Mouse (Mus musculus) spleen, postnatal 14 days (tissue): ENCODE data around the gene Top1.

Experiments used
- DNase-seq, 2 experiments: peaks; one replicate each; pipeline ENCODE4 v3.0.0; 2021 to 2022; ENCODE audit warnings: low spot score in 2 of 2

Gene Top1

DNA sequence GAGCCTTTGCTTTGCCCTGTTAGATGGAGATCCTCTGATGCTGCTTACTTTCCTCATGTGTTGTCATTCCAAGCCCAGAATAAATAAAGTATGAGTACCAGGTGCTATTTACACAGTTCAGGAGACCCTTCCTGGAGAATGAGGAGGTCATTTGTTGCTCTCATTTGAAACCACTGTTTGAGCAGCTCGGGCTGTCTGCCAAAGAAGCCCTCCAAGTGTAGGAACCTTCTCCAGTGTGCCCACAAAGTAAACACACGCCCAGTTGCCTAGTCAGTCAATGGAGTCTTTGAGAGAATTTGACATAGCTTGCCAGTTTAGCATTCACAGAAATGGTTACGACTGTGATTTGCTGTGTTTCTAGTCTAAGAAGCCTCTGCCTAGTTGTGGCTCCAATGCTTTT is 73.1 kb downstream of the Top1 start:
- DNase-seq, result no peak

DNA sequence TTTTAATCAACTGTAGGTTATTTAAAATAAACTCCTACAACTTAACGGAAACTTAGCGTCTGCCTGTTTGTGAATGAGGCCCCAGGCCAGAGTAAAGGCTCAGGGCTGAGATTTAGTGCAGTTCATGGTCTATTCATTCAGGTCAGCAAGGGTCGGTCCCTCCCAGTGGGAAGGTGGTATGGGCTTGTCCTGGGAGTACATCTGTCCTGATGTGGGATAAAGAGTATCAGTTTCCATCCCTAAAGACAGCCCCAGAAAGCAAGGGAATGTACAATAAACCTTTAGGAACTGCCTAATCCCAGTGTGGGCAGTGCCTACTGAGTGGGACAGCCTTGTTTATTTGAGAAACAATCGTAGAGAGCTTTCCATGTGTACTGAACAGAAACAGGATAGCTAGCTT is 77.0 kb downstream of the Top1 start:
- no peak for DNase-seq

DNA sequence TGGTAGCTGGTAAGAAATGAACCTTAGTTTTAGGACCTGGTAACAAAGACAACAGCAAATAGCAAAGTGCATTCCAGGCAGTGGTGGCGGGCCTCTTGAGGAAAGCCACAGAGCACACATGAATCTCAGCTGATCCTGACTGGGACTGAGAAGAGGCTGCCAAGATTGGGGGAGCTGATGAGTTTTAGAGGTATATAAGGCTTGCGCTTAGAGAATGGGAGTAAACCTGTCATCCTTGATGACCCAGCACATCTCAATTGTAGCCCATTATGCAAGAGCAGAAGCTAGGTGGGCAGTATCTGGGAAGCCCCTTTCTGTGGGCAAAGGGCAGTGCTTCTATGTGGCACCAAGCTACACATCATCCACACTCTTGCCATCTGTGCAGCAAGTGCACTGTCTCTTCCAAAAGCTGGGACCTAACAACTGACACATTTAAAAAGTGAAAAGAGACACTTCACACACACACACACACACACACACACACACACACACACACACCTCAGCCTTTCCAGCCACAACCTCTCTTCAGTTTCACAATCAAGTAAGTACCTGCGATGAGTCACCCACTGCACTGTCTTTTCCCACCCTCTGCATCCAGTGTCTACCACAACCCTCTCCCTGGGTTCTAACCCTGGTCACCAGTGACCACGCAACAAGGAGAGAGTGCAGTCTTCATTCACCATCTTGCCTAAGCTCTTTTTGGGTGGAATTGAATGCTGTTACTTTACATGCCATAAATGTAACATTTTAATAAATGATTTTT is 78.1 kb downstream of the Top1 start:
- no peak for DNase-seq

DNA sequence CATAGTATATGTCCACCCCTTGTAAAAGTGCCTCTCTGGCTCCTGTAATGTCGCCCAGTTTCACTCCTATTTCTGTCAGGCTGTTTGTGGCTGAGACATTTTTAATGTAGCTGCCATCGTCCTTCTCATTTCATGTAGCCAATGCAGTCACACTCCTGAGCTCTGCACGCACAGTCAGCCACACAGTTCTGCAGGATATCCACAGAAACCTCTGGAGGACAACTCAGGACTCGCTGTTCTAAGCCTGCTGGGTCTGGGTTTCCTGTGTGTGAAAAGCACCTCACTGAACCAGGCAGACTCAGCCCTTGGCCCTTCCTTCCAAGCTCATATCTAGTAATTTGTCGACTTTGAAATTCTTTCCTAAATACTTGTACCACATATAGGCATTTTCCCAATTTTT is 78.8 kb downstream of the Top1 start:
- no peak for DNase-seq

GRCm38 (mm10) chr2:160725877-160726864 is 80.5 kb downstream of the Top1 start:
- no peak for DNase-seq

DNA sequence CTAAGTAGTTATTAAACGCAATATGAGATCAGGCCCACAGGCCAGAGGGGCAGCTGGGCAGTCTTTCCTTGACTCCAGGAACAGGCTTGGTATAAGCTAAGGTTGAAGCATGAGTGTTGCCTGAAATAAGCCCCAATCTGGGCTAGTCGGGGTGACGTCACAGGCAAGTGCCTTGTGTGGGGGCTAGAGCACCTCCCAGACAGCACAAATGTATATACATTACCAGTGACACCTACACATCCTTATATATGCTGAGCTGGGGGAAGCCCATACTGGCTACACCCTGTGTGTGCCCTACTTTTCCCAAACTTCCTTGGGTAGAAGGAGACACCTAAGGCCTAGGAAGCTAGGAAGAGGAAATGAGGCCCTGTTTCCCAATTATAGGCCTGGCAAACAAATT is 83.3 kb downstream of the Top1 start:
- no peak for DNase-seq

- DNase-seq, result no peak
Measured at GRCm38 (mm10) chr2:160729436-160729835, 83.7 kb downstream of the Top1 start.

GRCm38 (mm10) chr2:160729851-160730796 is 84.4 kb downstream of the Top1 start:
- DNase-seq, result no peak

GRCm38 (mm10) chr2:160730797-160731116 is 85.1 kb downstream of the Top1 start:
- no peak for DNase-seq

DNA sequence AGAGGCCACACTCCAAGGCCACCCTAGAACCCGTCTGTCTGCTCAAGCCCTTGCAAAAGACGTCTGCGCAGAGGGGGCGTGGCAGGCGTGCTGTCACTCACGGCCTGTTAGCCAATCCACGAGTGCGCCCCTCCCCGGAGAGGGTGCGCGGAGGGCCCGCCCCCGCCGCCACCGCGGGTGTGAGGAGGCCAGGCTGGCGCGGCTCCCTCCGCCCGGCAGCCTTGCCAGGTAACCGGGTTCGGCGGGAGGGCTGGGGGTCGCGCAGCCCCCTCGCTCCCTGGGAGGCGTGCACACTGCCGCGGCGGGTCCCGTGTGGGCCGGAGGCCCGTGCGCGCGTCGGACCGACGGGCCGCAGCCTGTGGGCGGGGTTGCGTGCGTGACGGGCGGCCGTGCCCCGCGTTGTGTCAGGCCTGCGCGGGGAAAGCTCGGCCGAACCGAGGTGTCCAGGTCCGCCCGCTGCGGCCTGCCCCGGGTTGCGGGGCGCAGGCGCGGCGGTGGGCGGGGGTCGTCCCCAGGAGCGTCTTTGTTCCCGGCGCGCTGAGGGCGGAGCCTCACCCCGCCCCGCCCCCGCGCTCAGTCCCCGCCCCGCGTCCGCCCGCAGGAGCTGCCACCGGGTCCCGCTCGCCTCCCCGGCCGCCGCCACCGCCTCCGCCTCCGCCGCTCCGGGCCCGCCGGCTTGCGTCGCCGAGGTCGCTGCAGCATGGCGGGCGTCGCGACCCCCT is 85.6 kb downstream of the Top1 start, which contains the start of gene Plcg1:
Gene Plcg1, plus strand, starts transcription at position 184 of the 722 bp plus-strand sequence.
- peak; percentile 80 to 88 for DNase-seq

DNA sequence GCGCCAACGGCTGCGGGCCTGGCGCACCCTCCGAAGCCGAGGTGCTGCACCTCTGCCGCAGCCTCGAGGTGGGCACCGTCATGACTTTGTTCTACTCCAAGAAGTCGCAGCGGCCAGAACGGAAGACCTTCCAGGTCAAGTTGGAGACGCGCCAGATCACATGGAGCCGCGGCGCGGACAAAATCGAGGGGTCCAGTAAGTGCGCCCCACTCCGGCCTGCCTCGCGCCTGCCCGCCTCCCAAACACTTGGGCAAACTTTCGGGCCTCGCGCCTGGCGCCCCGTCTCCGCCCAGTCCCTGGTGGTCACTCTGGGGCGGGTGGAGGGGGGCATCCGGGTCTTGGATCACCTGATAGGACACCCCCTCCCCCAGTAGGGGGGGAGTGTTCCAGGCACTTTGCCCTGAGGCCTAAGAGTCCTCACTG is 86.2 kb downstream of the Top1 start:
- DNase-seq, result peak in 1 of 2 experiments; percentile 30

DNA sequence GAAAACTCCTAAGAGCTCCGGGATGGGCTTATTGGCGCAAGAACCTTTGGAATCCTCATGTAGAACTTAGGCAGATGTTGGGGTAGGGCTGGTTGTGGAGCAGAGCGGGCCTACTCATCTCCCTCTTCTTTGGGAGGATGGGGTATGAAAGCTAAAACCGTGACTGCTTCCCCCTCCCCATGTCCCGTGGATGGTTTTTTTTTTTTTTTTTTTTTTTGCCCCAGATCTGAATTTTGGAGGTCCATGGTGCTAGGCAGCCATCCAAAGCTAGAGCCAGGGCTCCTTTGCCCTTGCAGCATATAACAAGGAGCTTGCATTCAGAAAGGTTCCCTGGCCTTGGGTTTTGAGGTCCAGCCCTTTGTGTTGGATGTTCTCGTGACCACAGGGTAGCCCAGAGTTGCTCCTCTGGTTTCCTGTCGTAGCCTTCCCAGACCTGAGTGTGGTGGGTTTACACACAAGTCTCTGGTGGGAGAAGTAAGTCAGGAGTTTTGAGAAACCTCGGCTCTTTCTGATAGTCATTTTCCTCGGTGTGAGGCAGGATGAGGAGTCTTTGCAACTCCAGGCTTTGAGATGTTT is 86.8 kb downstream of the Top1 start:
- DNase-seq, result no peak

- DNase-seq, result no peak
Measured at GRCm38 (mm10) chr2:160733131-160733531, 87.4 kb downstream of the Top1 start.

DNA sequence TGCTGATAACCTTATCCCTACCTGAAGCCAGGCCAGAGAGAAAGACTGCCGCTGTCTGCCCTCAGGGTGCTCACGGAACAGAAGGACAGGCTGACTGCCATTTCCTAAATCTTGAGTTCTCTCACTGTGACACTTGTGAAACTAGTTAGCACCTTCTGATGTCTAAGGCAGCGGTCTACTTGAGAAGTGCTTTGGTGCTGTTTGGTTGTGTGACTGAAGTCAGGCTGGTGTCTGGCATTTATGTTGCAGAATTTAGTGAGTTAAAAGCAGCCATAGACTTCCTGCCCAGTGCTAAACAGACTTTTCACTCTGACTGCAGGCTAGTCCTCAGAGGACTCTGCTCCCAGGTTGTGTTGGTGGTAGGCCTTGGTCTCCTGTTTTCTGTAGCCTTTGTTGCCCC is 88.6 kb downstream of the Top1 start:
- no peak for DNase-seq

DNA sequence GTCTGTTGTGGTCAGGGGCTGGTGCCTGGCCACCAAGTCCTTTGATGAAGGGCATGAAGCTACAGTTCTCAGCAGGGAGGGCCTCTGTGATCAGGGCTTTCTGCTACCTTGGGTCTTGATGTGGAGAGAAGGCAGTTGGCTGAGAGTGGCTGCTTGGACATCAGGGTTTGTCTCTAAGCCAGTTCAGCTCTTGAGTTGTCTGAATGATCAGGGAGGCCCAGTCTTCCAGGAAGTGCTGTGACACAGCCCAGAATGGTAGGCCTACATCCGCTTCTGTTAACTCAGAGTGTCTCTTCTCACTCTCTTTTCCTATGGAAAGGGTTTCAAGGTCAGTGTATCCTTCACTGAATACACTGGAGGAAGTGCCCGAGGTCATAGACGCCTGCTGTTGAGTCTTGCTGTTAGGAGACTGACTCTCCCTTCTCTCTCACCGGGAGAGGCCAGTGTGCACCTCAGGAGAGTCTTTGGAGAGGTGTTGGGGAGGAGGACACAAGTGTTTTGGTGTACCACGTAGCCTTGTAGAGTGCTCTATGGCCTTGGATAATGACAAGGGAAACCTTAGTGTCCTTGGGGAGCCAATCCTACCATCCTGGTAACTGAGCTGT is 90.1 kb downstream of the Top1 start:
- DNase-seq, result no peak

DNA sequence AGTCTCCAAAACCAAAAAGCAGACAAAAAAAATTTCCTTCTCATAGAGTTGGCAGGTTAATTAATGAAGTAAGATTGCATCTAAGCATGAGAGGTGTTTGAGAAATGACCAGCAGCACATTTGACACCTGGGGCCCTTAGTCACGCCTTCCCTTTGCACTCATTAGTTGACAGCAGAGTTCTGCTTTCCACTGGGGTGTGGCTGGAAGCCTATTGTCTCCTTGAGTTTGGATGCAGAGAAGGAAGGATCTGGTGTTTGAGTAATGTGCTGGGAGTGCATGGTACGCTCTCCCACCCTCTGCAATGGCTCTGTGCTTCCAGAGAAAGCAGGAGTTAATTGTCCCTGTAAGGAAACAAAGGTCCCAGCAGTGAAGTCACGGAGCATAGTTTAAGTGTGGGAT is 90.8 kb downstream of the Top1 start:
- no peak for DNase-seq

DNA sequence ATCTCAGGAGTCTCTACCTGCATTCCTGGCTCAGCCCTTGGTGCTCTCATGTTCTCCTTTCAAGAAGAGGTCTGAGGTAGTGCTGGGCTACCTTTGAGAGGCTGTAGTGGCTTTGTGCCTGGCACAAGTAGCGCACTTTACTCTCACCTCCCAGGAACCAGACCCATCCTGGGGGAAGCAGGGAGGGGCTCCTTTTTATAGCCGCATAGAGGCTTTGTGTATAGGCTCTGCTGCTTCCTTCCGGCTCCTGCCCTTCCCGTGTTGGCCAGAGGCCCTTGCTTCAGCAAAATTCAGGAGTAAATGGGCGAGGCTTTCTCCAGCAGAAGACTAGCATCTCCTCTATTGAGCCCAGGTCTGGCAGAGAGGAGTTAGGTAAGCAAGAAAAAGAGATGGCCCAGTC is 92.7 kb downstream of the Top1 start:
- no peak for DNase-seq

DNA sequence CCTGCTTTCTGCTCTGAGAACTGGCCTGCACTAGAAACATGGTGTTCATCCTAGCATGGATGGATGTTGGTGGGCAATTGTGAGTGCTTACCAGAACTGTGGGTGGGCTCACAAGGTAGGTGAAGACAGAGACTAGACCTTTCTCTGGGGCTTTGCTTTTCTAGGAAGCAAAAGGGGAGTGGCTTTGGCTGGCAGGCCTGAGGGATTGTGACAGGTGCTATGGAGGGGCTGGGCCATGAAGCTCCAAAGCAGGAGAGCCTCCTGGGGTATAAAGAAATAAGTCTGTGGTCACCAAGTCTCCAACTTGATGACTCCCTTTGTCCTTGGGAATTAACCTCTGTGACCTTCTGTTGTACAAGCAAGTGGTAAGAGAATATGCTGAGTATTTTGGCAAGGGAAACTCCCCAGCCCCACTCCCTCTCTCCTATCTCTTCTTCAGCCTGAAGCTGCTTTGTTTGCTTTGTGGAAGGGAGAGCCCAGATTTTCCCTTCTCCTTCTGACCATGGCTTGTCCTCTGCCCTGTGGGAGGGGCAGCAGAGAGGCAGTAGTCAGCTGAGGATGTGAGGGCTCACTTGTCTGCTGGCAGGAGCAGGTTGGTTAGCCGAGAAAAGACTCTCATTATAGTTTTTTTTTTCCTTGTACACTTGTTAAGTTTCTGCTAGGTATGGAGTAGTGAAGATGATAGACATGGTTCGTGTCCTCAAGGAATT is 94.1 kb downstream of the Top1 start:
- no peak for DNase-seq

GRCm38 (mm10) chr2:160740521-160741156 is 95.0 kb downstream of the Top1 start:
- DNase-seq, result no peak
